Mouse (Mus musculus): ENCODE results near the gene Sept6. TPM values are rescaled to one million over a fixed set of nuclear protein-coding genes. Genes with fewer than 3 reads are reported as not detected.
"Not testable (repeated sequence)": the region's sequence is repeated elsewhere in the genome, so short reads cannot be mapped to it uniquely, and the experiment has no call there.

Gene Sept6
- polyA plus RNA-seq, 1 experiment: 4.9 TPM

- no peak for DNase-seq (ENCODE audit: low read depth, low spot score)
- WGBS: 52% methylated on average over 5 of the region's 5 CpGs
Observed at GRCm38 (mm10) chrX:36972951-36973471, 18.6 kb downstream of the Sept6 start.

- WGBS: 81% methylated on average over 4 of the region's 4 CpGs
- DNase-seq (ENCODE audit: low read depth, low spot score): no peak
Observed at GRCm38 (mm10) chrX:36971156-36971555, 20.4 kb downstream of the Sept6 start.

- WGBS: 52% methylated on average over 4 of the region's 4 CpGs
- DNase-seq (ENCODE audit: low read depth, low spot score): no peak
Observed at GRCm38 (mm10) chrX:36969501-36969900, 22.1 kb downstream of the Sept6 start.

GRCm38 (mm10) chrX:36956674-36957073, 34.9 kb downstream of the Sept6 start:
- 68% methylated on average over 2 of the region's 2 CpGs for WGBS
- DNase-seq (ENCODE audit: low read depth, low spot score): no peak

GRCm38 (mm10) chrX:36941106-36941505, 50.5 kb downstream of the Sept6 start:
- 78% methylated on average over 3 of the region's 3 CpGs for WGBS

GRCm38 (mm10) chrX:36939806-36940413, 51.7 kb downstream of the Sept6 start:
- WGBS: 38% methylated on average over 4 of the region's 4 CpGs
- DNase-seq (ENCODE audit: low read depth, low spot score): peak; percentile 1

More at GRCm38 (mm10) chrX:36941106-36941505, 50.5 kb downstream of the Sept6 start:
- no peak for DNase-seq (ENCODE audit: low read depth, low spot score)

GRCm38 (mm10) chrX:36935326-36935966, 56.1 kb downstream of the Sept6 start:
- WGBS: 77% methylated on average over 7 of the region's 7 CpGs
- DNase-seq (ENCODE audit: low read depth, low spot score): no peak

- WGBS: 38% methylated on average over 1 of the region's 1 CpGs
- no peak for DNase-seq (ENCODE audit: low read depth, low spot score)
Observed at GRCm38 (mm10) chrX:36930574-36930973, 61.0 kb downstream of the Sept6 start.

GRCm38 (mm10) chrX:36929694-36930093, 61.9 kb downstream of the Sept6 start:
- WGBS: 74% methylated on average over 4 of the region's 4 CpGs
- no peak for DNase-seq (ENCODE audit: low read depth, low spot score)

GRCm38 (mm10) chrX:36928791-36929190, 62.8 kb downstream of the Sept6 start:
- DNase-seq (ENCODE audit: low read depth, low spot score): no peak
- WGBS: 79% methylated on average over 4 of the region's 4 CpGs

- no peak for DNase-seq (ENCODE audit: low read depth, low spot score)
- WGBS: 82% methylated on average over 4 of the region's 4 CpGs
Observed at GRCm38 (mm10) chrX:36921346-36921745, 70.2 kb downstream of the Sept6 start.

GRCm38 (mm10) chrX:36917749-36918148, 73.8 kb downstream of the Sept6 start:
- no peak for DNase-seq (ENCODE audit: low read depth, low spot score)
- 67% methylated on average over 1 of the region's 1 CpGs for WGBS

GRCm38 (mm10) chrX:36911343-36911742, 80.3 kb downstream of the Sept6 start:
- WGBS: 39% methylated on average over 12 of the region's 12 CpGs

GRCm38 (mm10) chrX:36906539-36906938, 85.1 kb downstream of the Sept6 start:
- no peak for DNase-seq (ENCODE audit: low read depth, low spot score)
- WGBS: 19% methylated on average over 5 of the region's 5 CpGs

More at GRCm38 (mm10) chrX:36911343-36911742, 80.3 kb downstream of the Sept6 start:
- peak; percentile 8 for DNase-seq (ENCODE audit: low read depth, low spot score)

GRCm38 (mm10) chrX:36903115-36903768, 88.4 kb downstream of the Sept6 start:
- 19% methylated on average over 31 of the region's 32 CpGs for WGBS
- DNase-seq (ENCODE audit: low read depth, low spot score): peak; percentile 55

- 26% methylated on average over 37 of the region's 47 CpGs for WGBS
- no peak for DNase-seq (ENCODE audit: low read depth, low spot score)
Observed at GRCm38 (mm10) chrX:36902321-36903114, 89.1 kb downstream of the Sept6 start, which contains the start of gene Nkrf. Gene Nkrf (minus strand): TSS chrX:36902899.

GRCm38 (mm10) chrX:36901655-36902054, 89.9 kb downstream of the Sept6 start:
- no peak for DNase-seq (ENCODE audit: low read depth, low spot score)
- 42% methylated on average over 3 of the region's 3 CpGs for WGBS

- WGBS: 25% methylated on average over 1 of the region's 1 CpGs
- not testable (repeated sequence) for DNase-seq (ENCODE audit: low read depth, low spot score)
Observed at GRCm38 (mm10) chrX:36898931-36899330, 92.7 kb downstream of the Sept6 start.

- 80% methylated on average over 1 of the region's 1 CpGs for WGBS
- no peak for DNase-seq (ENCODE audit: low read depth, low spot score)
Observed at GRCm38 (mm10) chrX:36884719-36885118, 106.9 kb downstream of the Sept6 start.

GRCm38 (mm10) chrX:36874704-36875128, 116.9 kb downstream of the Sept6 start:
- 7% methylated on average over 36 of the region's 36 CpGs for WGBS
- DNase-seq (ENCODE audit: low read depth, low spot score): no peak

All from large intestine, adult 2 months (tissue).